Mouse (Mus musculus) urinary bladder, postnatal 36 days (tissue): ENCODE measurements at regions not wholly inside any gene's neighbourhood (a gene's known extent, or its start where the extent isn't known, plus 50 kb on each side); places are given as distances from the start of the nearest gene placed in this dataset.
A peak's percentile ranks its signal among the peaks of the same experiment; 100 is the strongest.

Experiments used
- DNase-seq, 2 experiments: peaks; one replicate each; pipeline ENCODE4 v3.0.0; 2022; ENCODE audit warnings: low spot score in 2 of 2, mixed read lengths in 1 of 2

DNA sequence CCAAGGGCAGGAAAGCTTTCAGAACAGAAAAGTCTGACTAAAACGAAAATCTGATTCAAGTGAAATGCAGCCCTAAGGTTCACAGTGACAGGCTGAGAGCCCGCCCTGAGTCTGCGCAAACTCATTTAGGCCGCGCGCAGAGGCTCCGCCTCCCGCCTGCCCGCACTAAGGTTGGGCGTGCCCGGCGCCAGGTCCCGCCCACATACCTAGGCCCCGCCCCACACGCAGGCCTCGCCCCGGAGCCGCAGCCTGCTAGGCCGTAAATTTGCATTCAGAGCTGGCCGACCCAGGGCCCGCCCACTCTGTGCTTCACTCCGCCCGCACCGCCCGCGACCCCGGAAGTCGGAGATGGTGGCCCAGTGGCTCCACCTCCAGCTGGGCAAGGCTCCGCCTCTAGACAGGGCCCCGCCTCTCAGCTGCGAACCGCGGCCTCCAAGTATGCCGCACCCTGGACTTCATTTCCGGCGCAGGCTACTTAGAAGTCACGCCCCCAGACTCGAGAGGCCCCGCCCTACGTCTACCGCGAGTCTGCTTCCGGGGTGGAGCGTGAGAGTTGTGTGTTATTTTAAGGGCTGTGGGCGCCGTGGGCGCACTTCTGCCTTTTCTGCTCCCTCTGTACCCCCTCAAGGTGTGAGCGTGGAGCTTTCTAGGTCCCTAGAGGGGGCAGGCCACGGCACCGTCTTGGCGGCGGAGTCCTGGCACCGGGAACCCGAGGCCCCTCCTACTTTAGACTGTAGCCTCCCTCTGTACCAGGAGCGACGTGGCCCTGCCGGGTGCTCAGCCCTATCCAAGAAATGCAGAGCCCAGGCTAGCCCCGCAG is 52.3 kb upstream of the Wnt7b start:
- DNase-seq = peak; percentile 100

- DNase-seq = no peak
Measured at GRCm38 (mm10) chr15:85635425-85635824, 53.2 kb upstream of the Wnt7b start.

GRCm38 (mm10) chr15:85639566-85639965 is 57.3 kb upstream of the Wnt7b start:
- DNase-seq = no peak

DNA sequence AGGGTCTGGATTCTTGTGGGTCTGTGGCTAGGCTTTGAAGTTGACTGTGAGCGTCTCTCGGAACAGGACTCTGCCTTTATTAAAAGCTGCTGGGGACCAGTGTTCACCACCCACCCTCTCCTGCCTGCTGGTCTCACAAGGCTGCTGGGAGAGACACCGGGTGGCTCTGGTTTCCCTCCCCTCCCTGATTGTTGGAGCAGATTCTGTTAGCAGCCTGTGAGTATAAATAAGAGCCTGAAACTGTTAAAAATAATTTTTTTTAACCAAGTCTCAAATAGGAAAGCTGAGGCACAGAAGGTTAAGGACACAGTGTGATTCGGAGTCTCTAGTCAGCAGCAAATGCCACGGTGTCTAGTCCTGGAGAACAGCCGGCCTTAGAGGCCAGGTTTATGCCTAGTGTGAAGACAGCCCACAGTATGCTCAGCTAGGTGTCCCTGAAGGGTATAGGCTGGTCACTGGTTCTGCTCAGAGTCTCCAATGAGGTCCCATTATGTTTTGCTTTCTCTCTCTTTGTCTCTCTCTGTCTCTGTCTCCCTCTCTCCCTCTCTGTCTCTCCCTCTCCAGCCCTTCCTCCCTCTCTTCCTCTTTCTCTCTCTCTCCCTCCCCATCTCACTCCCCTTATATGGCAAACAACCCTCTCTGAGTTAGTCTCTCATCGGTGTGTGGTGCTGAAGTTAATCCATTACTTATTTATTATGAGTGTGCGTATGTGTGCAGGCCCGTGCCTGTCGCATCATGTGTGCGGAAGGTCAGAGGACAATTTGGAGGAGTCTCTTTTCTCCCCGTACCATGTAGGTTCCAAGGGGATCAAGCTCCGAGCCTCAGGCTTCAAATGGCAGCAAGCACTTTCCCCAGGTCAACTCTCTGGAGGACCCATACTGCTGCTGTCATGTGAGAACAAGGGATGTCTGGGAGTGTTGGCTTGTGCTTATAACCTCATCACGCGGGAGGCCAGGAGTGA is 59.1 kb upstream of the Wnt7b start:
- DNase-seq = no peak

DNA sequence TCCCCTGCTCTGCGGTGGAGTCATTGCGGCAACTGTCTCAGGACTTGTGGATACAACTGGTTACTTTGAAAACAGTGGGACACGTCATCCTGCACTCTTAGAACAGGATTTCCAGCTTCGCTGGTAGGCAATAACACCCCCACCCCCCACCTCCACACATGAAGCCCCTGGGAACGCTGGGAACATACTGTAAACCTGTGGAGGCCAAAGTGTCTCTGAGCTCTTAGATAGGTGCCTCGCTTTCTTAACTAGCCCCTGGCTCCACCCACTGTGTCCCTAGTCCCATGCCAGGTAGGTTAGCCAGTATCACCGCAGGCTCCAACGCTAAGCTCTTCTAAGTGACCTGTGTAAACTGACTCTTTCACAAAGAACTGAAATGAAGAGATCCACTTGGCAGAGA is 63.1 kb upstream of the Wnt7b start:
- peak in 1 of 2 experiments; percentile 30 for DNase-seq

DNA sequence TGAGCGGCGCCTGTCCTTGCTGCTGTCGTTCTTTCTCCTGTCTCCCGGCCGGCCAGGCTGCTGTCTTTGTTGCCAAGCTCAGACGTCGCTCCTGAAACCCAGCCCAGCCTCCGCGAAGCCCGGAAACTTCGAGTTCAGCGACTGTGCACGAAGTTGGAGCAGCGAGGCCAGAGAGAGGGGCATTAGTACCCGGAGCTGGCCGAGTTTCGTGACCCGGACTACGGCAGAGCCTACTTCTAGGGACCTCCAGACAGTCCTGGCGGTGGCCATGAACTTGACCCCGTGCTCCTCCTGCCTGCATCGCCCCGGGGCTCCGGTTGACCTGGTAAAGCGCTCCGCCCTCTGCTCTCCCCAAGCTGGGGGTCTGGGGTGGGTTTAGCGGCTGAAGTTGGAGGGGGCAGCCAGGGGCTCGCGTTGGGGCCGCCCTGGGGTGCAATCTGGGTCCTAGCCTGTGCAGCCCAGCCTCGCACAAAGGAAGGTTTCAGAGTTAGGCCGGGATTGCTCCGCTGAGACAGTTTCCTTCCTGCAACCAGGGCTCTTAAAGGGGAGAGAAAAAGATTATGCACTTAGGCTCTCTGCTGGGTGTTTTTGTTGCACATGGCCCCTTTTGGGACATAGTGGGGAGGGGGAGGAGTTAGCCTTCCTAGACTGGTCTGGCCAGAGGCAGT is 63.8 kb upstream of the Wnt7b start:
- DNase-seq = peak; percentile 72 to 77

- peak in 1 of 2 experiments; percentile 28 for DNase-seq
Measured at GRCm38 (mm10) chr15:85646639-85647277, 64.5 kb upstream of the Wnt7b start.

- DNase-seq = no peak
Measured at GRCm38 (mm10) chr15:85647593-85647992, 65.3 kb upstream of the Wnt7b start.

DNA sequence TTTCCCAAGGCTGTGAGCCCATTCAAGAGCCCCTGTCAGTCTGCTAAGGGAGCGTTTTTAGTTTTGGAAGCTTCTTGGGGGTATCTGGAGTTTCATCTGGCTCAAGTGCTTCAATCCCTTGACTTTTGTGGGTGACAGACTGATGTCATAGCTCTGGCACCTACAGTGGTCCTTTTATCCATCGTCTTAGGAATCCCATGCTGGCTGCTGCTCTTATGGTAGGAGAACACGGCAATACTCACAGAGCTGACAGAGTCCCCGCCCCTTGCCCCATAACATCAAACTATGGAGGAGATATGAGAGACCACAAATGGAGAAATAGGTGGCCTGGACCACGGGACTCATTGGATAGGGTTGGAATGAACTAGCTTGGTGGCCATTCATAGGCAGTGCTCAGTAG is 68.0 kb upstream of the Wnt7b start:
- DNase-seq = no peak

GRCm38 (mm10) chr15:85651718-85652420 is 69.6 kb upstream of the Wnt7b start:
- no peak for DNase-seq

GRCm38 (mm10) chr15:85652431-85652830 is 70.2 kb upstream of the Wnt7b start:
- DNase-seq = no peak

- DNase-seq = no peak
Measured at GRCm38 (mm10) chr15:85652871-85653337, 70.6 kb upstream of the Wnt7b start.

- DNase-seq = peak; percentile 75 to 82
Measured at GRCm38 (mm10) chr15:85653421-85654401, 71.4 kb upstream of the Wnt7b start.

GRCm38 (mm10) chr15:85654791-85655190 is 72.5 kb upstream of the Wnt7b start:
- DNase-seq = no peak

DNA sequence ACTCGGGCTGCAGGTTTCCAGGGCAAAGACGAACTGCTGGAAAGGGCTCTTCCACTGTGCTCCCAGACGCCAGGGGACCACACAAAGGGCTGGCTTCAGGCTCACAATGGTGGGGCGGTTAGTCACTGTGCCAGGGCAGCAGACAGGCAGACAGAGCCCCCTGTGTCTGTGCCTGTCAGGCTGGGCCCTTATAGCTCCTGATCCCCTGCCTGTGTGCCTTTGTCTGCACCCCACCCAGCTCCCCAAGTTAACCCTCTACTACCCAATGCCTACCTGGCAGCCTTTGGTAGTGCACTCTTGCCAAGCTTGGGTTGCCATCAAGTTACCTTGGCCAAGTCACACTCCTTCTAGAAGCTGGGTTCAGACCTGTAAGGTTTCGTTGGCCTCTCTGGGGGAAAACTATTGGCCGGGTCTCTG is 73.5 kb upstream of the Wnt7b start:
- peak in 1 of 2 experiments; percentile 26 for DNase-seq

DNA sequence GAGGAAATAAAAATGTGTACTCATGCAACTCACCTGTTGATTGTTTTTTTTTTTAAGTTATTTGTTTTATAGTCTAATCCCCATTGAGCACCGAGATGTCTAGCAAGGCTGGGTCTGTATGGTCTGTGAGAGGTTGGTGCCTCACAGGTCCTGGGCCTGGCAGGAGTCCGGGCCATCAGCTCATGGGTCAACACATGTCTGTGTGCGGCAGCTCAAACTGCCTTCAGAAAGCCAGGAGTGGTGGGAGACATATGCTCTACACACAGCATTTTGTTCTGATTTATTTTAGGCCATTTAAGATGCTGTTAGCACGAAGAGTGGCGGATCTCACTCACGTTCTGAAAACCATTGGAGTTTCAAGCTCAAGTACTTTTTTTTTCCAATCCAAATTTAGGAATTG is 74.6 kb upstream of the Wnt7b start:
- no peak for DNase-seq

- peak in 1 of 2 experiments; percentile 34 for DNase-seq
Measured at GRCm38 (mm10) chr15:85657441-85657989, 75.2 kb upstream of the Wnt7b start.

GRCm38 (mm10) chr15:85658101-85658885 is 76.0 kb upstream of the Wnt7b start:
- no peak for DNase-seq
